Mouse (Mus musculus) frontal cortex, adult (tissue): ENCODE results near the gene Klhl33.
"Not testable (repeated sequence)": the region's sequence is repeated elsewhere in the genome, so short reads cannot be mapped to it uniquely, and the experiment has no call there.

Experiments used
- ATAC-seq: cut with Nextera tagmentation; 2 replicates; pipeline ENCODE4 v1.9.2; 2017; ENCODE audit warnings: mild to moderate bottlenecking, moderate library complexity, mixed read lengths; ENCODE audit not compliant: low TSS enrichment

Klhl33 gene

DNA sequence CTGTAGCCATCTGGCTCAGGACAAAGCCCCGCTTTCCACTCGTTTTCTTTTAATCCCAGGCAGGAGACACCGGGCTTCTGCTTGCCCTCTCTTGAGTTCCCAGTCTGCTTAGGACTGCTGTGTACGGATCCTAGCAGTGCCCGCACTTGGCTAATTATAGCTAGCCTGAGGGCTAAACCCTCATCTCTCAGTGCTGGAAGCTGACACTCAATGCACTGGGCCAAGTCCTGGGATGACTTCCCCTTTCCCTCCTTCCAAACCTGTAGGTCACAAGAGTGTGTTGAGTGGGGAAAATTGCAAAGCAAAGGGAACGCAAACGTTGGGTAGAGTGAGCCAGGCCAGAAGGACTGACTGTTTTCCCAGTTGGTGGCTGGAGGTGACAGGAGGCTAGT, at the start of gene Klhl33:
TSS of gene Klhl33 (minus strand) at position 134 of the 392 bp plus-strand sequence.
- peak; percentile 1; the same call in 1 of the 2 replicates for ATAC-seq

DNA sequence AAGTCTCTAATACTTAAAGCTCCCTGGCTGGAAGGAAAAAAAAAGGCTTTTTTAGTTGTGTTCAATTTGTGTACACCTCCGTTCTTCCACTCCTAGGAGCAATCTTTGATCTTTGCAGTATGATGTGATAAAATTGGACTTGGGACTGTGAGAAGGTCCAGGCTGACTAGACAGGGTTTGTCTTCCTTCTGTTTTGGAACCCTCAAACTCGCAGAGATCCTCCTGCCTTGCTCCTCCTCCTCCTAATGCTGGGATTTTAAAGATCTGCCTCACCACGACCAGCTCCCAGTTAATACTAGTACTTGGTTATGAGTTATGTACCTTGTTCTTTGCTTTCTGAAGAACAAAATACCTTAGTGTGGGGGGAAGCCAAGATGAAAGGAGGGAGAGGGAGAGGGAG, 48.2 kb upstream of the Klhl33 start:
- not testable (repeated sequence) for ATAC-seq

DNA sequence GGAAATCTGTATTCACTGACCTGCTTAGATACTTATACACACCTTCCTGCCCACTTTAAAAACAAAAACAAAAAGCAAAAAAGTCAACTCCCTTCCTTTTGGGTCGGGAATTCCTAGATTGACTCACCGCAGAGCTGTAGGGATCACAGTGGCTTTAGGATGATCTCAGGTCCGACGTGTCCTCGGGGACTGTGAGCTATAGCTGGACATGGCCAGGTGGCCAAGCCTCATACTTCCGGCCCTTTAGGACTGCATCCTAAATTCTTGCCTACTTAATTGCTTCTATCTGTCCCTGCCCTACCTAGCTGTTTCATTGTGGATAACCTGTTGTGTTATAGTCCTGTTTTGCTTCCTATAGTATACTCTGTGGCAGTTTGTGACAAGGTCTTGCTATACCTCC, 47.8 kb upstream of the Klhl33 start:
- not testable (repeated sequence) for ATAC-seq

DNA sequence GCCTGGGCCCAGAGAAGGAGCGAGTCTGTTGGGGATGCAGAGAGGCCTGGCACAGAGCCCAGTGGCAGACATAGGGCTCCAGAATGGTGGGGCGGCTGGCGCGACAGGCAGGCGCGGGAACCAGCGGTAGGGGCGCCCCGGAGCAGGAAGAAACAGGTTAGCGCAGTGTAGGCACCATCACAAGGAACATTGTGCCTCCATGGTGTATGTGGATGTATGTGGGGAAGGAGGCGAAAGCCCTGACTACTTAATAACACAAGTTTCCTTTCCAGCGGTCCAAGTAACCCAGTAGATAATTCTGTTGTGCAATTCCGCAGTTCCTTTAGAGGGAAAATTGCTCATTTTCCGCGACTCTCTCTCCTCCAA, 47.3 kb upstream of the Klhl33 start:
- ATAC-seq, result peak; percentile 90

DNA sequence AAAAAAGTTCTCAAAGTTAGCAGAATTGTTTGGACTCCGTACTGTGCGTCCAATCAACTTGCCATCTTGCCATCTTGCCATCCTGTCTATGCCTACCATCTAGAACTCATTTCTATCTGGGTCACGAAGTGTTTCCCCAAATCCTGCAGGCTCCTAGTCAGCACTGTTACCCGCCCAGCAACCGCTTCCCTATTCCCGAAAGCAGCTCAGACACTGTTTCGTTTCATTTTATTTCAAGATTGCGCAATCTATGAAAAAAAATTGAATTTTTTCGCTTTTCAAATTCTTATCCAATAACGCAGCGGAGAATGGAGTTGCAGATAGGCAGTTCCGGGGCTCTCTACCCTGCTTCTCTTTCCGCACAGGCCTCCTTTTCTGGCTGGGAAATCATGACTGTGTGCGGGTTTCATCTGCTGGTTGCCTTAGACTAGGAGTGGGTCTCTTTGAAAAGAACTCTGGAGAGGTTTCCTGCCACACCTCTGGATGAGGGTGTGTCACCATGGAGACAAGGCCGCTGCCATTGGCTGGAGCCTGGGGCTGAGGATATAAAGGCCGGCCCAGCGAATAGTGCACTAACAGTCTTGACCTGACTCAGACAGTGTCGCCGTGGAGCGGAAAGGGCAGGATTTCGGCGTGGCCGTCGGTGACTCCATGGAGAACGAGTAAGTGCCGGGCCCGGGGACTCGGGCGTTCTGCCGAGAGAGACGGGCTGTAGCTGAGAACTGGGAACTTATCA, 46.8 kb upstream of the Klhl33 start, which contains the start of gene Gm49342:
TSS of gene Gm49342 (plus strand) at position 586 of the 736 bp plus-strand sequence.
- ATAC-seq, result peak; percentile 96

DNA sequence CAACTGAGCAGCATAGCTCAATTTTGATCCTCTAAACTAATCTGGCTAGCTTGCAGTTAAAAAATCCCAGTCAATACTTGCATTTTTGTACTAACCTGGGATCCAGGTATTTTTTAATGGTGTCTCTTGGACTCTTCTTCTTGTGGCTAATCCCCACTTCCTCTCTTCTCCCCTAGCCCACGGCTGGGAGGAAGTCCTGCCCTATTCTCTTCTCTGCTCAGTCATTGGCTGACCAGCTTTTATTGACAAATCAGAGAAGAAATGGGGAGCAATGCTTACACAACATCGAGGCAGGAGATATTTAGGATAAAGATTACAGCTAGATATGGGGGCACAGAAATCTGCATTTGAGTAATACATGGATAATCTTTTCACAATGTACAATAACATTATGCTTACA, 41.6 kb upstream of the Klhl33 start:
- no peak for ATAC-seq

DNA sequence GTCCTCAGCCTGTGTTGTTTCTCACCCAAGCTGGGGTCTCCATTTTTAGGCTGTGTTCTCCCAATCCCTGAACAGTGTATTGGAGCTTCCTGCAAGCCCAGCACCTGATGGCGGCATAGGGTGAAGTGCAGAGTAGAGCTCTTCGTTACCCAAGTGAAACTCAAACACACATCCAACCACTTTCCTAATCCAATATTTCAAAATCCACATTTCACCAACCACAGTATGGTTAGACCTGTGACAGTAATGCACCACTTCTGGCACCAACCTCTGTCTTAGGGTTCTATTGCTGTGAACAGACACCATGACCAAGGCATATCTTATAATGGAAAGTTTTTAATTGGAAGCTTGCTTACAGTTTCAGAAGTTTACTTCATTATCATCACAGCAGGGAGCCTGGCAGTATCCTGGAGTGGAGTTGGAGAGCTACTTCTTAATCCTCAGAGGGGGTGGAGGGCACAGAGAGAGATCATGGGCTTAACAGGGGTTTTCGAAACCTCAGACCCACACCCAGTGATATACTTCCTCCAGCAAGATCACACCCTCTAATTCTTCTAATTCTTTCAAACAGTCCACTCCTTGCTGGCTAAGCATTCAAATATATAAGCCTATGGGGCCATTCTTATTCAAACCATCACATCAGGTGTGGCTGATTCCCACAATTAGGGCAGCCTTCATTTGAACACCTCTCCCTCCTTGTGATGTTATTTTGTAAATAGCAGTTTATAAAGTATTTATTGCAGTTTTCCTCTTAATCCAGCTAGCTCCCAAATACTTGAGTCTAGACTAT, 41.0 kb upstream of the Klhl33 start:
- ATAC-seq, result no peak

DNA sequence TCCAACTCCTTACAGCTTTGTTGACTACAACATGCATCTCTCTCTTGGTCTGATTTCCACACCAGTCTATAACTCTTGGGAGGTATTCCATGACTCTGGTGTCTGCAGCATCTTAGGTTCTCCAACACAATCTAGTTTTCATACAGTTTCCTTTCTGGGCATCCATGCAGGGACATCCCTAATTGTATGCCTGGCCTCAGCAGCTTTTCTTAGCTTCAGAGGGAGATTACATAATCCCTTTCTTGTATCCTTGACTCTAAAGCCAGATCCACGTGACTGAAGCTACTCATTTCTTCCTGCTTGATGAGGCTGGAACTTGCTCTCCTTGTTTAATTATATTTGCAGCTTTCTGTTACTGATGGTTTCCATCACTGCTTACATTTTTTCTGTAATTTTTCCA, 39.3 kb upstream of the Klhl33 start:
- 0 out of 2 replicates have a peak, but pooled peaks have one; percentile 44 for ATAC-seq

DNA sequence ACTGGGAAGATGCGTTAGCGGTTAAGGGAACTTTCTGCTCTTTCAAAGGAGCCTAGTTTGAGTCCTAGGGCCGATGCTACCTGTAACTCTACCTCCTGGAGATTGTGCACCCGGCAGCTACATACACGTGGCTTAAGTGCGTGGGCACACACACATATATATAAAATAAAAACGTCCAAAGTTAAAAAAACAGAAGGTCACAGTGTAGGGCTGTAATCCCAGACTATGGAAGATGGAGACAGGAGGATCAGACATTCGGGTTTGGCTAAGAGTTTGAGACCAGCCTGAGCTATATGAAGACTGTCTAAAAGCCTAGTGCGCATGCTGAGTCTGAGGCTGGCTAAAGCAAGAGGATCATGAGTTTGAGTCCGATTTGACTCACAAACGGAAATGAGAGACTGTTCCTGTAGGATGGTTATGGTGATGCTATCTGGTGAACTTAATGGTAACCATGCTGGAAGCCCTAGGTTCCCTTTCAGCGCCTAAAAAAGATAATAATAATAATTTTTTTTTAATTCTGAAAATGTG, 34.2 kb upstream of the Klhl33 start:
- ATAC-seq, result no peak

DNA sequence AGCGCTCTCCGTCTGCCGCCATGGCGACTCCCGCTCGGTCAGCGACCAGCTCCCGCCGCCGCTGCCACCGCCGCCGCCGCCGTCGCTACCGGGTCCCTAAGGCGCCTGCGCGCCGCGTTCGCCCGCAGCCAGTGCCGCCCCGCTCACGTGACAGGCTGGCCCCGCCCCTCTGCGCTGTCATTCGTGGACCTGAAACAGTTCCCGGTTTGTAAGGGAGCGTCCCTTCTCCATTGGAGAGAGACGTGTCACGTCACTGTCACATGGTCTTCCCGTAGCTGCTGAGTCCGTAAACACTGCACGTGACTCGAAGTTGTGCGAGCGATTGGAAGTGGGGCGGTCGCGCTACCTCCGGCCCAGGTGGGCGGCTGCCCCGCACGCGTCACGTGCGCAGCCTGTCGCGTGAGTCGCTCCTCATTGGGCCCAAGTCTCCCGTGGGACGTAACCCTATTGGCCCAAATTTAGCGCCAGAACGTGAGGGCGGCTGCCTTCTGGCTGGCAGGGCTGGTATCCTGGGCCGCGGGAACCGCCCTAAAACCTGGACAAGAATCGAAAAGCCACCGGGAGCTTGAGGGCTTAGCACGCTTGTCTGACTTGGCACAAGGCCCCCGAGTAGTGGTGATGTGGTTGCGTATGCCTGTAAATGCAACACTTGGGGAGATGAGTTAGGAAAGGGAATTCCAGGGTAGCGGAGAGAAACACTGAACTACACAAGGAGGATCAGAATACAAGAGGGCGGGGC, 33.6 kb upstream of the Klhl33 start, which contains the start of the genes Pip4p1 and Pnp:
TSS of gene Pip4p1 (minus strand) at position 103 of the 739 bp plus-strand sequence.
TSS of gene Pnp (plus strand) at position 329 of the 739 bp plus-strand sequence.
- ATAC-seq, result peak; percentile 95

DNA sequence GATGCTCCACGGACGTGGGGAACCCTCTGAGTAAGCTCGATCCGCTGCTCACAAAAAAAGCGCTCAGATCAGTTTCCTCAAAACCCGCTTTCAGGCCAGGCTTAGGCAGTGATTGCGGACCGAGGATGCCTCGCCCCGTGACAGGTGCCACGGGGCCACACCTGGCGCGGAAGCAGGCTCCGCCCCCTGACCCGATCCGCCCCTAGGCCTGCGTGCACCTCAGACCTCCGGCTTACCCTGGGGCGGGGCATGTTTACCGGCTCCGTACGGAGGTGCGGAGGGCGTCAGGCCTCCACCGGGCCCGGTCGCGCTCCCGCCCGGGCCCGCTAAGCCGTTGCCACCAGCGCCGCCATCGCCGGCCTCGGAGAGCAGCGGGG, 33.1 kb upstream of the Klhl33 start:
- peak; percentile 51 for ATAC-seq

DNA sequence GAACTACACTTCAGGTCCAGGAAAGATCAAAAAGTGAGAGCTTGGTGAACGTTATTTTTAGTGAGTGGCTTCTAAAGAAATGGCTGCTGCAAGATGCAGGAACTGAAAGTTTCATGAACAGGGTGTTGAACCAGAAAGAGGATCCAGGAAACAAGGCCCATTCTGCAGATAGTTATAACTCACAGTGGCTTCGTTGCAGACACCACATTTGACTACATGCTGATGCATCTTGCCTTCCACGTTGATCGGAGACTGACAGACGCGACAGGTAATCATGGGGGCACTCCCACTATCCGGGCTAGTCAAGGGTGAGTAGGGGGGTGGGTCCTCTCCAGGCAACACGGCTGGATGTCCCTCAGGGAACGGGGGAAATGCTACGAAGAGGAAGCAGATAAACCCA, 32.6 kb upstream of the Klhl33 start:
- ATAC-seq, result no peak

DNA sequence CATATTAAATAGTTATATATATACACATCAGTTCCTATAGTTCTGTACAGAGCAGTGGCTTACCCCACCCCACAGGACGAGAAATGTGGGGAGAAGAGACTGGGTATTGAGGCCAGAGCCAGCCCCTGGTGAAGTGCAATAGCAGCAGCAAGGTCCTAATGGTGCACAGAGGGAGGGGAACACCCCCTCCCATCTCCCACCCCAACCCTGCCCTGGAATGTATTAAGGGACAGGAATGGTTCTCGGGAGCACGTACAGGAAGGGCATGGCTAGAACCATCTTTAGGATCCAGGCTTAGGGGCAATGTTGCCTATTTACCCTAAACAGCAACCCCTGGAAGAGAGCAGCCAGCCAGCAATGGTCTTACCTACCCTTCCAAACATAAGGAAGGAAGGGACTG, 30.1 kb upstream of the Klhl33 start:
- no peak for ATAC-seq

DNA sequence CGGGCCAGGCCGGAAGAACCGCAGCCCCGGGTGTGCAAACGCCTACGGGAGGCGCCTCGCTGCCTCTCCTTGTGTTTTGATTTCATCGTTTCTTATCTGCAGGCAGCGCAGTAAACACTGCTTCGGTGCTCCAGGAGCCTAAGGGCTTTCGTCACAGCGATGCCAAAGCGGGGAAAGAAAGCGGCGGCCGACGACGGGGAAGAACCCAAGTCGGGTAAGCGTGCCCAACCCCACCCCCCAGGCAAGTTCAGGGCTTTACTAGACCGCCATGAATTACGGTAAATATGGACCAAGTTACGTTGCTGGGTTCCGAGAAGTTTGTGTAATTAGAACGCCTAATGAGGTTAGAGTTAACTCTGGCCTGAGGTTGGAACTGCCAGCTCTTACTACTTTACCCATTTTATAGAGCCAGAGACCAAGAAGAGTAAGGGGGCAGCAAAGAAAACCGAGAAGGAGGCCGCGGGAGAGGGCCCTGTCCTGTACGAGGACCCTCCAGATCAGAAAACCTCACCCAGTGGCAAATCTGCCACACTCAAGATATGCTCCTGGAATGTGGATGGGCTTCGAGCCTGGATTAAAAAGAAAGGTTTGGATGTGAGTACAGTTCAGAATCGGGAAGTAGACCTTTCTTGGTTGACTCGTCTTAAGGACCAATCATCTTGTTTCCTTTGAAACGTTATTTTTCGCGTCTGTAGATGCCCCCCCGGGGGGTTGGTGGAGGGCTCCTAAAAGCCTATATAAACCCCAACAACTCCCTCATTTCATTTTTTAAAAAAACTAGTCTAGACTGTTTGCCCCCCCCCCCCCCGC, 28.0 kb upstream of the Klhl33 start:
- peak; percentile 64 for ATAC-seq

DNA sequence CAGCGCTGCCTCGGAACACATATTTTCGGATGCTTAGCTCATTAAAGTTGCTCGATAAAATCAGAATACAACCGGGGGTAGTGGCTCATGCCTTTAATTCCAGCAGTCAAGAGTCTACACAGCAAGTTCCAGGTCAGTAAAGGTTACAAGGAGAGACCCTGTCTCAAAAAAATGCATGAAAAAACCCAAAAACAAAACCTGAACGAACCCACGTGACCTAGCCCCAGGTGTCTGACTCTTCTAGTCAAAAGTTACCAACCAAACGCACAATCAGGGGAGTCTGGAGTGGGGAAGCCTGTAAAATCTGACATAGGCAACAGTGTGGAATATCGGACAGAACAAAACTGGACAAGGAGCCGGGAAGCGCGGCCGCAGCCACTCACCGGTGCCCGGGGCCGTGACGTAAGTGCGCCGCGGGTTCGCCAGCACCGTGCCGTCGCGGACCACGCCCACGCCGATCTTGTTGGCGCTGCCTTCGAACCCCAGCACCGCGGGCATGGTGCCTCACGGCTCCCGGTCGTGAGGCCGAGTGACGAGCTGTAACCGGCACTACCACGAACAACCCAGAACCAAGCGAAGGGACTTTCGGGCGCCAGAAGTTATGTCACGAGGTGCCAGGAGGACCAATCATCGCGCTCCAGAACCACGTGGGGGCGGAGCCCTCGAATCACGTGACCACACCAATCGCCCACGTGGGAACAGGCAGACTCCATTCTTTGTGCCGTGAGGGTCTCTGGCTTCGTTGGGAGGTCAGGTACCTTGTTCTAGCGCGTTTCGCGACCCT, 27.2 kb upstream of the Klhl33 start, which contains the start of the genes Osgep and Apex1:
TSS of gene Osgep (minus strand) at position 613 of the 784 bp plus-strand sequence.
TSS of gene Apex1 (plus strand) at position 688 of the 784 bp plus-strand sequence.
- ATAC-seq, result peak; percentile 94

DNA sequence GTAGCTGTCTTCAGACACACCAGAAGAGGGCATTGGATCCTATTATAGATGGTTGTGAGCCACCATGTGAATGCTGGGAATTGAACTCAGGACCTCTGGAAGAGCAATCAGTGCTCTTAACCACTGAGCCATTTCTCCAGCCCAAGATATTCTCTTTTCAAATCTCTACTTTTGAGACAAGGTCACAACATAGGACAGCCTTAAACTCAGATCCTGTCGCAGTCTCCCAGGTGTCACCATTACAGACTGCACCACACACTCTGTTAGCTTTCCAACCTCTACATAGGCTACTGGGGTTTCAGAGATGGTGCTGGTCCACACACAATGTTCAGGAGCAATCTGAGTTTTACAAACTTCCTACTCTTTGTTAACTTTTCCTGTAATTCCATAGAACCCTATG, 26.1 kb upstream of the Klhl33 start:
- not testable (repeated sequence) for ATAC-seq

DNA sequence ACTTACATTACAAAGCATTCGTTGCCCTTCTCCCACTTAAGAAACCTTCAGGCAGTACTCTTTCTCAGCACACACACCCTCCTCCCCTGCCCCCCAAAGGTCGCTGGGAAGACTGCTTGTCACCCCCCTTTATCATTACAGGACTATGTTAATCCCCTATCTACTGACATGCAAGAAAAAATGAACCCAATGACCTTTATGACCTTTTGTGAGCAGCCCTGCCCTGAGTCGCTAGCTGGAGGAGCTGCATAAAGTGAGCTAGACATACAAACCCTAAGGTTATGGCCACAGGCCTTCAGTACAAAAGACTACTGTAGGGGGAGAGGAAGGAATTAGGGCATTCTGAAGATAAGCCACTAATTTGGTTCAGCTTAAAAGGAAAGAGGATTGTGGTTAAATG, 14.0 kb upstream of the Klhl33 start:
- no peak for ATAC-seq

DNA sequence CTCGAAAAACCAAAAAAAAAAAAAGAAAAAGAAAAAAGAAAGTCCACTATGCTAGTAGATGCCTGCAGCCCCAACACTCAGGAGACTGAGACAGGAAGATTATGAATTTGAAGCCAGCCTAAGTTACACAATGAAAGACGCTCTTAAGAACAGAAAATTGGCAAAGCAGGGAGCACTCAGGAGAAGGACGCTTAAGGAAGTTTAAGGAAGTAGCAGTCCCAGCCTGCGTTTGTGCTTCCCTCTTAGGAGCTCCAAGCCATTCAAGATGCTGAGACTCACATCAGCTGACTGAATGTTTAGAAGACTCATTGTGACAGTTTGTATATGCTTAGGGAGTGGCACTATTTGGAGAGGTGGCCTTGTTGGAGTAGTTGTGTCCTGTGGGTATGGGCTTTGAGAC, 10.8 kb upstream of the Klhl33 start:
- no peak for ATAC-seq

DNA sequence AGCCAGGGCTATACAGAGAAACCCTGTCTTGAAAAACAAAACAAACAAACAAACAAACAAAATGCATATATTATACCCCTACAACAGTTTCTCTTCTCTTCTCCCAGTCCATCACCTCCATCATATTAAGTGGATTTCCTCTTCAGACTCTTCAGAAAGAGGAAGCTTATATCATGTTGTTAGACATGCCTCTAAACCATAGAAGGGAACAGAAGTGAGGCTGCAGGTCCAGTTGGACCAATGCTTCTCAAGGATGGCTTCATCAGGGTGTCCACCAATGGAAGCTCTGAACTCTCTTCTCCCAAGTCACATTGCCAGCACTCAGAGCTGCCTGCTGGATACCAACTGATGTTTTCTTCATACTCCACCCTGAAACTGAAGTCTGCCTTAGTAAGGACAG, 8.0 kb upstream of the Klhl33 start:
- not testable (repeated sequence) for ATAC-seq

DNA sequence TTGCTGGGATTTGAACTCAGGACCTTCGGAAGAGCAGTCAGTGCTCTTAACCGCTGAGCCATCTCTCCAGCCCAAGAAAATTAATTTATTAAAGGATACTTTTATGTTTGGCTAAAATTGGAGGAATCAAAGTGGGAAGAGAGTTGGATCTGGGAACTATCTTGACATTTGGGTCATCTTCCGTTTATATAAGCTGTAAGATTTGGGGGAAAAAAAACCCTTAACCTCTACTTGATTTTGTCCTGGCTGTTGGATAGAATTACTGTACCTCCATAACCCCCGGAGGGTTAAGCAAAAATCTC, 7.5 kb upstream of the Klhl33 start:
- ATAC-seq, result no peak
